Mouse (Mus musculus): ENCODE measurements at regions not wholly inside any gene's neighbourhood (a gene's known extent, or its start where the extent isn't known, plus 50 kb on each side); places are given as distances from the start of the nearest gene placed in this dataset.
A peak's percentile ranks its signal among the peaks of the same experiment; 100 is the strongest.

DNA sequence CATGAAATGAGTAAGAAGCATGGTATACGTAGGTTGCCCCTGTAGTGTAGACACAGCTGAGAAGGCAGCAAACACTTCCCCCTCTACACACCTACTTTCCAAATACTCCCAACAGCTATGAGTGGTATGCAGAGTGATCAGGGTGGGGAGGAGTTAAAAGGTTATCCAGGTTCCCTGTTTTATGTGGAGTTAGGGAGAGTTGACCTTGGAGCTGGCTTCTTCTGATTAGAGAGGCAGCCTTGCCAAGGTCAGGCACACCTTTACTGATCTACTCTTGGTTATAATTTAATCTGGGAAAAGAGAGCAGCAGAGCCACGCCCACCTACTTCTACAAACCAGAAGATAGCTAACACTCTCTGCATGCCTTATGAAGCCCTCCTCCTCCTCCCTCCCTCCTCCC is 106.7 kb upstream of the Magi1 start:
- Histone ChIP-seq H3K27ac (replicated peaks) (no peak overlapping the region), H3K4me2 (replicated peaks) (no peak overlapping the region), H3K4me3 (replicated peaks) (no peak overlapping the region), H3K4me1 (0 out of 2 replicates have a peak, but pooled peaks cover 4% of the 10 kb centered on the region), H3K9me3 (replicated peaks) (no peaks in the 10 kb centered on the region), H3K27me3 (no peaks in the 10 kb centered on the region), H3K9ac (no peak overlapping the region), H3K36me3 (no peaks in the 10 kb centered on the region)
- ATAC-seq (ENCODE audit: insufficient number of reproducible peaks, low FRiP score, low TSS enrichment, low read depth): no peak
- WGBS: 81% methylated on average over 2 of the region's 2 CpGs

DNA sequence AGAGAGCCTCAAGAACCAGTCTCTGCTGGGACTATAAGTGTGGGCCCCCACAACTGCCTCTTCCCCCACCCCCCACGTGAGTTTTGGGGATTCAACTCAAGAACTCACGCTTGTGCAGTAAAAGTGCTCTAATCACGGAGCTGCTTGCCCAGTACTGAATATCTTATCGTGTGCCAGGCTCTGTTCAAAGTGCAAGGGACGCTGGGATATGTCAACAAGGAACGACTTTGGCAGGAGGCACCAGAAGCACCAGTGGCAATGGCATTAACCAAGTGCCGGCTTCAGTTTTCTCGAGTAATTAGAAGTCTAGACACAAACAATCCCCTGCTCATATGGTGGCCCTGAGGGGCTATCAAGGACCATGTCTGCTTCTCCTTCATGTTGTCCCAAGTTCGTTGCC is 106.0 kb upstream of the Magi1 start:
- 0 out of 2 replicates have a peak, but pooled peaks cover 4% of the 10 kb centered on the region for H3K4me1 ChIP-seq
- no peaks in the 10 kb centered on the region for H3K9me3 ChIP-seq (replicated peaks)
- no peak overlapping the region for H3K4me2 ChIP-seq (replicated peaks)
- no peaks in the 10 kb centered on the region for H3K36me3 ChIP-seq
- H3K9ac ChIP-seq: no peak overlapping the region
- no peak overlapping the region for H3K27ac ChIP-seq (replicated peaks)
- no peak overlapping the region for H3K4me3 ChIP-seq (replicated peaks)
- H3K27me3 ChIP-seq: no peaks in the 10 kb centered on the region
- no peak for ATAC-seq (ENCODE audit: insufficient number of reproducible peaks, low FRiP score, low TSS enrichment, low read depth)
- 61% methylated on average over 9 of the region's 9 CpGs for WGBS

DNA sequence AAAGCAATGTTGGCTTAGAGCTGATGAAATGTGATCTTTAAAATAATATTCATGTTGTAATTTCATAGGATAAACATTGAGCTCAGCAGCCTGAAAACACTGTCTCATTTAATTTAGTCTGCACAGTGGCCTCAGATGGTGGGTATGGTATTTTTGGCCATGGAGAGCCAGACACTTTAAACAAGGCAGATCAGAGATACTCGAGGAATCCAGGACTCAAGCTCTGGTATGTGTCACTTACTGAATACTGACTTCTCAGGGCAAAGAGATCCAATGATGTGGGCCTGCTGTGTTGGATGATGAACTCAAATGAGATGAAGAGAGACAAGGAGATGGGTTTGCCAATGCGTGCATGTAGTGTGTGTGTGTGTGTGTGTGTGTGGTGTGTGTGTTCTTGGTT is 103.9 kb upstream of the Magi1 start:
- no peaks in the 10 kb centered on the region for H3K9me3 ChIP-seq (replicated peaks)
- ATAC-seq (ENCODE audit: insufficient number of reproducible peaks, low FRiP score, low TSS enrichment, low read depth): no peak
- H3K4me2 ChIP-seq (replicated peaks): no peak overlapping the region
- no peaks in the 10 kb centered on the region for H3K27me3 ChIP-seq
- no peak overlapping the region for H3K27ac ChIP-seq (replicated peaks)
- no peaks in the 10 kb centered on the region for H3K36me3 ChIP-seq
- 55% methylated on average over 2 of the region's 2 CpGs for WGBS
- H3K4me1 ChIP-seq: 0 out of 2 replicates have a peak, but pooled peaks cover 4% of the 10 kb centered on the region
- H3K4me3 ChIP-seq (replicated peaks): no peak overlapping the region
- no peak overlapping the region for H3K9ac ChIP-seq

DNA sequence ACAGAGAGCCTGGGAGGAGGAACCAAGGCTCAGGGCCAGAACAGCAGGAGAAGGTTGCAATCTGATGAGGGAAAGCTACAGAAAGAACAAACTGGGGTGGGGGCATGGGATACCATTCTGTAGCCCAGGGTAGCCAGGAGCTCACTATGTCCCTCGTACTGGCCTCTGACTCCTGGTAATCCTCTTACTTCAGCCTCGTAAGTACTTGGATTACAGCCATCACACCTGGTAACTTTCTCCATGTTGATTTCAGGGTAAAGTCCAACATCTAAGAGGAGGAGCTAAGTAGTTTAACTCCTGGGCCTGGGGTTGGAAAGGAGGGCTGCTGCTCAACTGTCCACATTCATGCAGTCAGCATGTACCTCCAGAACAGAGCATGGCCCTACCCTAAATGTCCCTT is 101.8 kb upstream of the Magi1 start:
- ATAC-seq (ENCODE audit: insufficient number of reproducible peaks, low FRiP score, low TSS enrichment, low read depth): no peak
- Histone ChIP-seq H3K9ac (no peak overlapping the region), H3K4me1 (0 out of 2 replicates have a peak, but pooled peaks cover 4% of the 10 kb centered on the region), H3K27ac (replicated peaks) (no peak overlapping the region), H3K9me3 (replicated peaks) (no peaks in the 10 kb centered on the region), H3K27me3 (no peaks in the 10 kb centered on the region), H3K4me2 (replicated peaks) (no peak overlapping the region), H3K36me3 (no peaks in the 10 kb centered on the region), H3K4me3 (replicated peaks) (no peak overlapping the region)
- 72% methylated on average over 2 of the region's 2 CpGs for WGBS

DNA sequence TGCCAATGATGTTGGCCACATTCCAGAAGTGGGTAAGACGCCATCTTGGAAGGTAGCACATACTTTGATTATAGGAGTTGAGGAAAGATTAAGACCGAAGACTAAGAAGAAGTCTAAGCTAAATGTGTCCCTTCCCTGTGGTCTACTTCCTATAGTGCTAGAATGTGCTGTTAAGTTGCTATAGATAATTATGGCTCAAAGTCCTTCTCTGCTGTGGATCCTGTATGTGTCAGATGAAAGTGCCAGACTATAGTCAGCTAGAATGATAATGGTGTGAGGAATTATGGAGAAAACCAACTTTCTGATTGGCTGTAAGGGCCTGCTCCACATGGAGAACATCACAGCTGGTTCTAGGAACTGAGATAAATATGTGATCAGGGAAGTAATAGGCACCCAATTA is 86.3 kb upstream of the Magi1 start:
- no peak overlapping the region for H3K27ac ChIP-seq (replicated peaks)
- ATAC-seq (ENCODE audit: insufficient number of reproducible peaks, low FRiP score, low TSS enrichment, low read depth): no peak
- no peak overlapping the region for H3K4me2 ChIP-seq (replicated peaks)
- H3K4me3 ChIP-seq (replicated peaks): no peak overlapping the region
- H3K27me3 ChIP-seq: no peaks in the 10 kb centered on the region
- no peaks in the 10 kb centered on the region for H3K36me3 ChIP-seq
- H3K9me3 ChIP-seq (replicated peaks): no peaks in the 10 kb centered on the region
- WGBS: 84% methylated on average over 2 of the region's 2 CpGs
- H3K4me1 ChIP-seq: no peaks in the 10 kb centered on the region
- no peak overlapping the region for H3K9ac ChIP-seq

DNA sequence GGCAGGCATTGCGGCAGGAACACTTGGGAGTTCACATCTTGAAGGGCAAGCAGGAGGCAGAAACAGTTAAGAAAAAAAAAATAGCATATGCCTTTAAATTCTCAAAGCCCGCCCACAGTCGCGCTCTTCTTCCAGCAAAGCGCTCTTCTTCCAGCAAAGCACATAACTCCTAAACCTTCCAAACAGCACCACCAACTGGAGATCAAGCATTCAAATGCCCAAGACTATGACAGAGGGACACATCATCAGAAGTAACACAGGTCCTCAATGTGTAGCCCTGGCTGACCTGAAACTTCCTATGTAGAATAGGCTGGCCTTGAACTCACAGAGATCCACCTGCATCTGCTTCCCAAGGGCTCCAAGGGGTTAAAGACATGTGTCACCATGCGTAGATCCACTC is 80.2 kb upstream of the Magi1 start:
- Histone ChIP-seq H3K4me2 (replicated peaks) (no peak overlapping the region), H3K36me3 (no peaks in the 10 kb centered on the region), H3K27ac (replicated peaks) (no peak overlapping the region), H3K9ac (no peak overlapping the region), H3K4me3 (replicated peaks) (no peak overlapping the region), H3K9me3 (replicated peaks) (no peaks in the 10 kb centered on the region), H3K4me1 (no peaks in the 10 kb centered on the region), H3K27me3 (no peaks in the 10 kb centered on the region)
- no peak for ATAC-seq (ENCODE audit: insufficient number of reproducible peaks, low FRiP score, low TSS enrichment, low read depth)
- WGBS: 71% methylated on average over 6 of the region's 6 CpGs

DNA sequence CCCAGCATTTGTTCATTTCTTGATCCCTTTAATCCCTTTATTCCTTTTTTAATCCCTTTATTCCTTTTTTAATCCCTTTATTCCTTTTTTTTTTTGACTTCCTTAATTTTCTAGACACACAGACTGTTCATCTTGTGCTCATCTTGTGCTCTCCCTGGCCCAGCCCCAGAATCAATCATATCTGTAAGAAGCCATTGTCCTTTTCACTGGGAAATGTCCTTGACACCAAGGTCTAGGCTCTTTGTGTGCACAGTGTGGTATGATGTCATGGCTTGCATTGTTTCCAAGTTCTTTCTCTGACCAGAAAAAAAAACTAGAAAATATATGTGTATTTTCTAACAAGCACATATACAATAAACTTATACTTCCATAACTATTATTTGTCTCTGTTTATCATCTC is 78.9 kb upstream of the Magi1 start:
- Histone ChIP-seq H3K4me3 (replicated peaks) (no peak overlapping the region), H3K4me1 (no peaks in the 10 kb centered on the region), H3K27ac (replicated peaks) (no peak overlapping the region), H3K36me3 (no peaks in the 10 kb centered on the region), H3K4me2 (replicated peaks) (no peak overlapping the region), H3K9ac (no peak overlapping the region), H3K27me3 (no peaks in the 10 kb centered on the region), H3K9me3 (replicated peaks) (no peaks in the 10 kb centered on the region)
- no peak for ATAC-seq (ENCODE audit: insufficient number of reproducible peaks, low FRiP score, low TSS enrichment, low read depth)

DNA sequence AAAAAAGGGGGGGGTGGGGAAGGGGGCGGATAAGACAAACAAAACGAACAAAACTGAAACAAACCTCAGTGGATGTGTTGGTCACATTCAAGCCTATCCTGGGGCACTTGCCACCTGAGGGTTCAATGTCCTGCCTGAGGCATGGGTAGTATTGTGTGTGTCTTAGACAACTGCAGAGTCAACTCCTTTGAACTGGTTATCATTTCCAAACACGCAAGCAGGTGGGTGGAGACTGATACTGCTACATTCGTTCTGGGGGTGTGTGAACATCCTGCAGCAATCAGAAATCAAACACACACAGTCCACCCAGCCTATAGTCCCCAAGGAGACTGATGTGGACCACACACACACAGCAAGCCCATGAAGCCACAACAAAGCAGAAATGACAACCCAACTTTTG is 73.9 kb upstream of the Magi1 start:
- no peak for ATAC-seq (ENCODE audit: insufficient number of reproducible peaks, low FRiP score, low TSS enrichment, low read depth)
- Histone ChIP-seq H3K9ac (no peak overlapping the region), H3K9me3 (replicated peaks) (no peaks in the 10 kb centered on the region), H3K27ac (replicated peaks) (no peak overlapping the region), H3K4me2 (replicated peaks) (no peak overlapping the region), H3K36me3 (no peaks in the 10 kb centered on the region), H3K27me3 (no peaks in the 10 kb centered on the region), H3K4me3 (replicated peaks) (no peak overlapping the region), H3K4me1 (0 out of 2 replicates have a peak, but pooled peaks cover 6% of the 10 kb centered on the region)
- 55% methylated on average over 4 of the region's 4 CpGs for WGBS

DNA sequence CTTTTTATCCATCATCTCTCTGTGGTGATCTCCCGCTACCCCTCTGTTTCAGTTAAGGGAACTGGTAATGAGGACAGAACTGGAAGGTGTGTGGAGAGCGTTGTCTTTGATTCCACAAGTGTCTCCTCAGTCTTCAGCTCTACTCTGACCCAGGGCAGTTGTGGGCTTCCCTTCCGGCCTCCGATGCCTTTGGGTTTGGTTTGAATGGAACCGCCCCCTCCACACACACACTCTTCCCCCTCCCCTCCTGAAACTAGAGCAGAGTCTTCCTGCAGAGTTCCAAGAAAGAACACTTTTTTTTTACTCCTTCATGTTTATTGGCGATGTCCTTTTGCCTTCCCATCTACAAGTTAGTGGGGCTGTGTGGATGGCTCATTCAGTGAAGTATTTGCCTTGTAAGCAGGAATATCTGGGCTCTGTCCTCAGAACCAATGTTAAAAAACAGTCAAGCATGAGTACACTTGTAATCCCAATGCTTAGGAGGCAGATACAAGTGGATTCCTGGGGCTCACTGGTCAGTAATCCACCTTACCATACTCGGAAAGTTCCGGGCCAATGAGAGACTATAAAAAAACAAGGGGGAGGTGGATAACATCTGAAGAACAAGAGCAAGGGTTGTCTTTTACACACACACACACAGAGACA is 70.9 kb upstream of the Magi1 start:
- Histone ChIP-seq H3K36me3 (no peaks in the 10 kb centered on the region), H3K27me3 (no peaks in the 10 kb centered on the region), H3K4me3 (replicated peaks) (no peak overlapping the region), H3K9me3 (replicated peaks) (no peaks in the 10 kb centered on the region), H3K27ac (replicated peaks) (no peak overlapping the region), H3K9ac (no peak overlapping the region), H3K4me1 (0 out of 2 replicates have a peak, but pooled peaks cover 6% of the 10 kb centered on the region), H3K4me2 (replicated peaks) (no peak overlapping the region)
- 36% methylated on average over 8 of the region's 8 CpGs for WGBS
- no peak for ATAC-seq (ENCODE audit: insufficient number of reproducible peaks, low FRiP score, low TSS enrichment, low read depth)

DNA sequence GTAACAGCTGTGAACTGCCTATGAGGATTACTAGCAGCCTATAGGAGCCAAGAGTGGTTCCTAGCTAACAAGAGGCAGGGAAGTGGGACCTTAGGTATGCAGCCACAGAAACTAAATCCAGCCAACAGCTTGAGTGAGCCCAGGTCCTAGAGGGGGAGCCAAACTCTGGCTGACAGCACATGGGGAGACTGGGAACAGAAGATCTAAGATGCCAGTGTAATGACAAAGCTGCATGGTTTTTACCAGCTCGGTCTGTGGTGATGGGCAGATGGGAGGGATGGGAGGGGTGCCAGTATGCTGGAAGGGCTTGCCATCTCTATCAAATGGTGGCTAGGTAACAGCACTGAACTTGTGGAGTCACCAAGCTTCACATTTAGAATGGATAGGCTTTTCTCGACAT is 60.6 kb upstream of the Magi1 start:
- Histone ChIP-seq H3K4me3 (replicated peaks) (no peak overlapping the region), H3K27ac (replicated peaks) (no peak overlapping the region), H3K9ac (no peak overlapping the region), H3K36me3 (no peaks in the 10 kb centered on the region), H3K27me3 (no peaks in the 10 kb centered on the region), H3K9me3 (replicated peaks) (no peaks in the 10 kb centered on the region), H3K4me2 (replicated peaks) (no peak overlapping the region), H3K4me1 (no peaks in the 10 kb centered on the region)
- 60% methylated on average over 2 of the region's 2 CpGs for WGBS
- ATAC-seq (ENCODE audit: insufficient number of reproducible peaks, low FRiP score, low TSS enrichment, low read depth): no peak

DNA sequence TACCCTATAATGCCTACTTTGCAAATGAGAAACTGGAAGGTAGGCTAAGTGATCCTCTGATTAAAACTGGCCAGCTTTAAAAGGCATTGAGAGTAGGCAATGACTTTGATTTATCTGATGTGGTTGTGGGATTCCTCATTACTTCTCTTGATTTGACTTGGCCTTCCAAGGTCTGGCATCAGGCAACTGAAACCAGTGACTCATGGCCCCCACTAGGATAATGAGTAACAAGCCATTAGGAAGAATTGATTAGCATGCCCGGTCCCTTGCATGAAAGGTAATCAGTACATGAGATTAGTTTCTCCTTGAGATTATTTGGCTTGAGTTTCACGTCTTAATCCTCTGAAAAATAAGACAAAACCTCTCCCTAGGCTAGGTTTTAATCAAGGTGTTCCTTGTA is 56.8 kb upstream of the Magi1 start:
- WGBS: 43% methylated on average over 2 of the region's 2 CpGs
- H3K4me2 ChIP-seq (replicated peaks): no peak overlapping the region
- H3K9ac ChIP-seq: no peak overlapping the region
- H3K9me3 ChIP-seq (replicated peaks): no peaks in the 10 kb centered on the region
- no peak overlapping the region for H3K4me3 ChIP-seq (replicated peaks)
- no peaks in the 10 kb centered on the region for H3K27me3 ChIP-seq
- no peaks in the 10 kb centered on the region for H3K36me3 ChIP-seq
- ATAC-seq (ENCODE audit: insufficient number of reproducible peaks, low FRiP score, low TSS enrichment, low read depth): no peak
- no peak overlapping the region for H3K27ac ChIP-seq (replicated peaks)
- peaks cover 11% of the 10 kb centered on the region for H3K4me1 ChIP-seq

DNA sequence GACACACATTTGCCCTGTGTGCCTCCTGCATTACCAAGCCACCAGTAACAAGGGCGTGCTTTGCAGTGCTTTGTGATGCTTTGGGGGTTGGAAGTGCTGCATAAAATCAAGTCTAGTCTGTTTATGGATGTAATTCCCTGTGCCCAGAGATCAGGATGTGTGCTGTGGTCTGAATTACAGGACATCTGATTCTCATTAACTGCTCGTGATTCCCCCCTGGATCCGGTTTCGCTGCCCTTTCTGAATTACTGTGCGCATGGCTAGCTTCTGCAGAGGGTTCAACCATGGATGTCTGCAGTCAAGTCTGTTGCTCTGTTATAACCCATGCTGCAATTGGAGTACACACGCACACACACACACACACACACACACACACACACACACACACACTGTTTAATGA is 52.5 kb upstream of the Magi1 start:
- peaks cover 22% of the 10 kb centered on the region for H3K4me1 ChIP-seq
- peak overlapping the region; percentile 55; the same call in 1 of the 2 replicates for H3K27ac ChIP-seq (replicated peaks)
- H3K9me3 ChIP-seq (replicated peaks): no peaks in the 10 kb centered on the region
- whole genome bisulfite sequencing: 19% methylated on average over 6 of the region's 6 CpGs
- peak; percentile 54 for ATAC-seq (ENCODE audit: insufficient number of reproducible peaks, low FRiP score, low TSS enrichment, low read depth)
- no peak overlapping the region for H3K4me2 ChIP-seq (replicated peaks)
- H3K27me3 ChIP-seq: no peaks in the 10 kb centered on the region
- no peak overlapping the region for H3K4me3 ChIP-seq (replicated peaks)
- H3K36me3 ChIP-seq: no peaks in the 10 kb centered on the region
- H3K9ac ChIP-seq: no peak overlapping the region
